Mouse (Mus musculus) B cell, adult (primary cell): ENCODE data around the gene Lrba. TPM values are rescaled to one million over a fixed set of nuclear protein-coding genes. Genes with fewer than 3 reads are reported as not detected.

ENCODE experiments used
- total RNA-seq: library from RNA; stranded (reverse); gene quantifications from 4 replicates; pipeline ENCODE4 v1.2.4, GENCODE M21; 2023; ENCODE audit not compliant: inconsistent age

Gene Lrba
- total RNA-seq = 64.1 to 69.8 TPM (median 66.9 TPM) in 4 replicates

GRCm38 (mm10) chr3:86224564-86225421 lies at the start of gene Lrba:
TSS of gene Lrba (plus strand) at chr3:86224680.

GRCm38 (mm10) chr3:86548091-86549015 lies 323.9 kb downstream of the Lrba start, which contains the start of gene Mab21l2:
TSS of gene Mab21l2 (minus strand) at chr3:86548629.

Other genes with a start within 250 kb of the Lrba start
- not detected in 4 replicates for gene Prss48, start 222.2 kb upstream of the Lrba start, total RNA-seq
- gene Rps3a1, start 82.0 kb upstream of the Lrba start, total RNA-seq = 1,753 to 1,882 TPM (median 1,832 TPM) in 4 replicates